Comparison of ENCODE assay signal across 8 mouse cellular contexts in genomic region chr14:31660312-31661093, GRCm38 (mm10). TPM values are rescaled to one million over a fixed set of nuclear protein-coding genes. Genes with fewer than 3 reads are reported as not detected.
DNase-seq lines count a peak whose midpoint lies in the region; ATAC-seq and TF ChIP-seq lines count a peak whose summit lies in the region.

No protein-coding gene starts in this region.

- ATAC-seq in forebrain, embryonic 16.5 days: no peak
- ATAC-seq in limb, embryonic 12.5 days (ENCODE audit: insufficient number of reproducible peaks, insufficient read depth, low FRiP score, low TSS enrichment, low read depth): no peak
- no peak for ATAC-seq in inflammation-experienced regulatory T-cells, adult 6 months
- ATAC-seq in erythroid progenitor cell, adult 5-6 weeks (replicated peaks; ENCODE audit: low FRiP score, poor library complexity, severe bottlenecking): no peak

- WGBS in forebrain, embryonic 16.5 days: 20% methylated on average over 7 of the region's 7 CpGs
- WGBS in limb, embryonic 12.5 days: 52% methylated on average over 7 of the region's 7 CpGs

- no peaks in the 10 kb centered on the region for H3K9me3 ChIP-seq in forebrain, embryonic 16.5 days (ENCODE audit: control insufficient read depth, low read length)
- no peaks in the 10 kb centered on the region for H3K9me3 ChIP-seq in limb, embryonic 12.5 days

- H3K4me3 ChIP-seq in C2C12 (ENCODE audit: insufficient read depth, poor library complexity, severe bottlenecking): no peak overlapping the region
- no peak overlapping the region for H3K4me3 ChIP-seq in forebrain, embryonic 16.5 days (replicated peaks; ENCODE audit: low read length)
- no peak overlapping the region for H3K4me3 ChIP-seq in limb, embryonic 12.5 days (replicated peaks)

- H3ac ChIP-seq in C2C12 (ENCODE audit: control insufficient read depth, insufficient read length, low read depth): no peak overlapping the region

- TF ChIP-seq CTCF in C2C12 (IDR thresholded peaks at IDR 0.05; ENCODE audit: control insufficient read depth, insufficient read depth, insufficient read length): no peak

- intact Hi-C loops in heart, postnatal 14 days (cut with DNase I): loop anchor here (5.0 kb wide), 2 partner anchors 37 to 372 kb away; no protein-coding TSS in a partner anchor

- H3K4me2 ChIP-seq in forebrain, embryonic 16.5 days (ENCODE audit: low read length): no peak overlapping the region
- H3K4me2 ChIP-seq in limb, embryonic 12.5 days: peak overlapping the region; percentile 65

- no peaks in the 10 kb centered on the region for H3K36me3 ChIP-seq in C2C12 (ENCODE audit: control insufficient read depth, insufficient read depth)
- H3K36me3 ChIP-seq in forebrain, embryonic 16.5 days (ENCODE audit: control insufficient read depth, insufficient read depth): no peaks in the 10 kb centered on the region
- H3K36me3 ChIP-seq in limb, embryonic 12.5 days: no peaks in the 10 kb centered on the region

- no peaks in the 10 kb centered on the region for H3K79me3 ChIP-seq in C2C12 (ENCODE audit: low read depth)

- H3K27ac ChIP-seq in forebrain, embryonic 16.5 days (ENCODE audit: low read length): peak overlapping the region; percentile 72
- peak overlapping the region; percentile 100 for H3K27ac ChIP-seq in limb, embryonic 12.5 days

- H3K4me1 ChIP-seq in forebrain, embryonic 16.5 days (replicated peaks; ENCODE audit: control insufficient read depth, insufficient read depth, low read length): peaks cover 45% of the 10 kb centered on the region
- peaks cover 78% of the 10 kb centered on the region for H3K4me1 ChIP-seq in limb, embryonic 12.5 days (replicated peaks)

- no peak overlapping the region for H3K9ac ChIP-seq in forebrain, embryonic 16.5 days (replicated peaks; ENCODE audit: low read depth, low read length)
- no peak overlapping the region for H3K9ac ChIP-seq in limb, embryonic 12.5 days (replicated peaks)

- DNase-seq in heart, adult 11 months: peak; percentile 93
- no peak for DNase-seq in heart, postnatal 14 days
- DNase-seq in ovary, postnatal 36 days (ENCODE audit: low spot score): no peak

- peaks cover 31% of the 10 kb centered on the region for H3K79me2 ChIP-seq in C2C12 (ENCODE audit: control insufficient read depth, insufficient read depth)

- H3K27me3 ChIP-seq in C2C12 (ENCODE audit: control insufficient read depth, insufficient read depth, insufficient read length): no peaks in the 10 kb centered on the region
- H3K27me3 ChIP-seq in forebrain, embryonic 16.5 days (replicated peaks; ENCODE audit: control insufficient read depth, insufficient read depth, low read length): no peaks in the 10 kb centered on the region
- H3K27me3 ChIP-seq in limb, embryonic 12.5 days: no peaks in the 10 kb centered on the region

TF ChIP-seq in C2C12, 6 proteins besides CTCF, POLR2A, EP300 and RAD21:
- no peak for TF ChIP-seq MAX (IDR thresholded peaks at IDR 0.05)
- peak; percentile 86 for TF ChIP-seq MYOD1 (IDR thresholded peaks at IDR 0.05; ENCODE audit: control insufficient read depth, insufficient read length, low read depth)
TF ChIP-seq in C2C12: peak in this region for 1.

RNA-seq across cellular contexts. Expression of gene Hacl1, which starts 19.4 kb away (rescaled TPM):
- 10 to 100 TPM in 1 of 2 experiments, 1 to 10 TPM in 1; 8.8 to 13.1 TPM for total RNA-seq in heart, postnatal 14 days (2021)
- polyA plus RNA-seq in C2C12 (2012; fragmentation: generic; extraction: Trizol): 1.4 TPM
- polyA plus RNA-seq in forebrain, embryonic 16.5 days (2015; fragmentation: Nextera tagmentation; extraction: Ambion mirVana): 6.9 and 8.9 TPM in 2 replicates
- 10.6 and 13.3 TPM in 2 replicates for polyA plus RNA-seq in limb, embryonic 12.5 days (2016; fragmentation: Nextera tagmentation; extraction: Ambion mirVana)
- polyA plus RNA-seq in inflammation-experienced regulatory T-cells, adult 6 months (2017; shearing (Covaris generic)): 10 to 100 TPM; 23.5 to 36.6 (median 25.0) TPM
- 16.2 TPM in 1 of 2 replicates, not detected in the other for total RNA-seq in erythroid progenitor cell, adult 5-6 weeks (2015; ENCODE audit: low replicate concordance)
- total RNA-seq in erythroid progenitor cell, adult 5-6 weeks (2017; ENCODE audit: low replicate concordance): 11.6 and 17.4 TPM in 2 replicates

RNA-seq across cellular contexts. Expression of gene Btd, which starts 19.7 kb away (rescaled TPM):
- 10 to 100 TPM; 11.0 to 13.8 TPM for total RNA-seq in heart, postnatal 14 days (2021)
- polyA plus RNA-seq in C2C12 (2012; fragmentation: generic; extraction: Trizol): 16.7 TPM
- polyA plus RNA-seq in forebrain, embryonic 16.5 days (2015; fragmentation: Nextera tagmentation; extraction: Ambion mirVana): 15.5 and 19.5 TPM in 2 replicates
- polyA plus RNA-seq in limb, embryonic 12.5 days (2016; fragmentation: Nextera tagmentation; extraction: Ambion mirVana): 23.2 and 25.5 TPM in 2 replicates
- polyA plus RNA-seq in inflammation-experienced regulatory T-cells, adult 6 months (2017; shearing (Covaris generic)): 10 to 100 TPM; 20.3 to 28.6 (median 24.2) TPM
- total RNA-seq in erythroid progenitor cell, adult 5-6 weeks (2015; ENCODE audit: low replicate concordance): 0.72 and 5.9 TPM in 2 replicates
- 3.3 and 3.5 TPM in 2 replicates for total RNA-seq in erythroid progenitor cell, adult 5-6 weeks (2017; ENCODE audit: low replicate concordance)

RNA-seq across cellular contexts. Expression of gene Gm49387, which starts 19.8 kb away (rescaled TPM):
- 1 to 10 TPM in 1 of 2 experiments, under 1 TPM in 1; 0.85 to 1.2 TPM for total RNA-seq in heart, postnatal 14 days (2021)
- not detected for polyA plus RNA-seq in C2C12 (2012; fragmentation: generic; extraction: Trizol)
- polyA plus RNA-seq in forebrain, embryonic 16.5 days (2015; fragmentation: Nextera tagmentation; extraction: Ambion mirVana): not detected in 2 replicates
- 2.0 TPM in 1 of 2 replicates, not detected in the other for polyA plus RNA-seq in limb, embryonic 12.5 days (2016; fragmentation: Nextera tagmentation; extraction: Ambion mirVana)
- polyA plus RNA-seq in inflammation-experienced regulatory T-cells, adult 6 months (2017; shearing (Covaris generic)): 1 to 10 TPM in 1 of 3 experiments, not detected in 2; 1.5 TPM
- total RNA-seq in erythroid progenitor cell, adult 5-6 weeks (2015; ENCODE audit: low replicate concordance): not detected in 2 replicates
- not detected in 2 replicates for total RNA-seq in erythroid progenitor cell, adult 5-6 weeks (2017; ENCODE audit: low replicate concordance)
